Mouse (Mus musculus) bone marrow macrophage, adult 2 months (primary cell): Measurements from ENCODE around the gene Creb5.

Experiments
- CTCF ChIP-seq: IDR thresholded peaks from 2 replicates; pipeline ENCODE4 v1.5.1; 2012; ENCODE audit warnings: low read depth, mild to moderate bottlenecking, low read length, moderate library complexity
- POLR2A ChIP-seq: IDR thresholded peaks from 2 replicates; pipeline ENCODE4 v1.6.1; 2012; ENCODE audit warnings: mild to moderate bottlenecking, low read depth, low read length, borderline replicate concordance

DNA sequence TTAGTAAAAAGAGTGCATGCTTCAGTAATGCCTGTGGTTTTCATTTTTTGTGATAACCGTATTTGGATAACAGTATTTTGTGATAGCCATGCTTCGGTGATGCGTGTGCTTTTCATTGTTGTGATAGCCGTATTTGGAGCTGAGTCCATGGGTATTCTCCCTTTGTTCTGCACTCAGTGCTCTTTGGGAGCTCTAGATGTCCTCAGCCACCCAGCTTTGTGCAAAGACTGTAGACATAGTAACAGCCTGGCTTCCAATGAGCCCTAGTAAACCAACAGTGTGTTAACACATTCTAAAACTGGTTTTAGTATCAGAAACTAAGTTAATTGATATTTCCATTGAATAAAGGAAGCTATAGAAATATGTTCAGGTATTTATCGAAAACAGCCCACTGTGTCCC, 254.7 kb downstream of the Creb5 start:
- TF ChIP-seq POLR2A (no peak), CTCF (no peak)
